Mouse (Mus musculus): Measurements from ENCODE around the gene Prr5. TPM values are rescaled to one million over a fixed set of nuclear protein-coding genes. Genes with fewer than 3 reads are reported as not detected.
A peak's percentile ranks its signal among the peaks of the same experiment; 100 is the strongest.

The Prr5 gene
- polyA plus RNA-seq, 1 experiment, result 54.6 TPM

DNA sequence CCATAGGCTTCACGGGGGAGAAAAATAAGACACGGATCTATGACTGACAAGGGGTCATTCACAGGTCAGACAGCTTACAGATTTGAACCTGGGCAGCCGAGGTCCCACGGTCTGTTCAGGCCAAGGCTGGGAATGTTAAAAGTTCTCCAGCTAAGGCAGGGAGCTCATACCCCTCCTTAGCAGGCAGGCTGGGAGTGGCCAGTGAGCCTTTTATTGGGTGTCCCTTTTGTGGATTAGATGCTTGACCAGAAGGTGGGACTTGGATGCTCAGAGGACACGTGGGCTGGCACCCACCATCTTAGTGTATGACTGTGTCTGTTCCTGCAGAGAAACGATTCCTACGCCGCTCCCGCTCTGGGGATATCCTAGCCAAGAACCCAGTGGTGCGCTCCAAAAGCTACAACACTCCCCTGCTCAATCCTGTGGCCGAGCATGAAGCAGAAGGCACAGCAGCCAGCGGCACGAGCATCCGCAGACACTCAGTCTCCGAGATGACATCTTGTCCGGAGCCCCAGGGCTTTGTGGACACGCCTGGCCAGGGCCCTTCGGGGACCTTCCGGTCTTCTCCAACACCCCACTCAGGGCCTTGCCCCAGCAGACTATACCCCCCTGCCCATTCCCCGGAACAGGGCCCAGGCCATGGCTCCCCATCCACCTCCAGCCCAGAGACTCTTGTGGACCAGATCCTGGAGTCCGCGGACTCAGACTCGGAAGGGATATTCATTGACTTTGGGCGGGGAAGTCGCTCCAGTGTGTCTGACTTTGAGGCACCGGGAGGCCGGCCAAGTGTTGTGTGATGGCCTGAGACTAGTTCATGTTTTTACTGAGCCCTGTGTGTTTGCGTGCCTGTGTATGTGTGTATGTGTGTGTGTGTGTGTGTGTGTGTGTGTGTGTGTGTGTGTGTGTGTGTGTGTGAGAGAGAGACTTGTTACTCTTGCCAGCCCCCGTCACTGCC lies 33.2 kb downstream of the Prr5 start:
- no peak for DNase-seq (ENCODE audit: low read depth in 1 of 2, low spot score in 2 of 2)
- Histone ChIP-seq H3K36me3 (ENCODE audit: control insufficient read depth, insufficient read depth, low read length) (peaks cover 18% of the 10 kb centered on the region), H3K27me3 (ENCODE audit: control insufficient read depth, insufficient read depth, low read length) (no peaks in the 10 kb centered on the region), H3K27ac (ENCODE audit: insufficient read depth, low read length) (no peak overlapping the region), H3K4me3 (ENCODE audit: extremely low read depth, insufficient read depth, insufficient read length) (no peak overlapping the region), H3K4me1 (ENCODE audit: control insufficient read depth, insufficient read depth, insufficient read length) (peaks cover 21% of the 10 kb centered on the region)
- 92% methylated on average over 29 of the region's 29 CpGs for WGBS
- TF ChIP-seq CTCF (IDR thresholded peaks at IDR 0.05; ENCODE audit: extremely low read depth, insufficient read depth, insufficient read length, insufficient replicate concordance) (no peak), POLR2A (IDR thresholded peaks at IDR 0.05; ENCODE audit: low read depth, low read length) (no peak)

DNA sequence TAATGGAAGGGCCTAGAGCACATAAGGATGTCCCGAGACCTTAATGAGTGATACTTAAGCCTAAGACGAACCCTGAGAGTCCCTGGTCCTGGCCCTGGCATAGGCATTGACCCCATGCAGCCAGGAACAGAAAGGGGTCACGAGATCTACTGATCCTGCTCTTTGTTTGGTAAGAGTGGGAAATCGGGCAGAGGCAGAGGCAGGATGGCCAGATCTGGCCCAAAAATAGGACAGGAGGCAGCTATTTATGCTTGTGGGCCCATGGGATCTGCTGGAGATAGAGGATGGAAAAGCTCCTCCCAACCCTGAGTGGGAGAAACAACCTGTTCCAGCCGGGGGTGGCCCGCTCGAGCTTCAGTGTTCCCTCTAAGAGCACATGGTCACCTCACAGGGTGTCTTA lies 34.6 kb downstream of the Prr5 start:
- Histone ChIP-seq H3K4me1 (ENCODE audit: control insufficient read depth, insufficient read depth, insufficient read length) (peaks cover 21% of the 10 kb centered on the region), H3K4me3 (ENCODE audit: extremely low read depth, insufficient read depth, insufficient read length) (no peak overlapping the region), H3K27me3 (ENCODE audit: control insufficient read depth, insufficient read depth, low read length) (no peaks in the 10 kb centered on the region), H3K36me3 (ENCODE audit: control insufficient read depth, insufficient read depth, low read length) (peaks cover 18% of the 10 kb centered on the region), H3K27ac (ENCODE audit: insufficient read depth, low read length) (peak overlapping the region; percentile 60)
- TF ChIP-seq POLR2A (IDR thresholded peaks at IDR 0.05; ENCODE audit: low read depth, low read length) (no peak), CTCF (IDR thresholded peaks at IDR 0.05; ENCODE audit: extremely low read depth, insufficient read depth, insufficient read length, insufficient replicate concordance) (no peak)
- DNase-seq (ENCODE audit: low read depth in 1 of 2, low spot score in 2 of 2), result no peak
- 87% methylated on average over 7 of the region's 7 CpGs for WGBS

DNA sequence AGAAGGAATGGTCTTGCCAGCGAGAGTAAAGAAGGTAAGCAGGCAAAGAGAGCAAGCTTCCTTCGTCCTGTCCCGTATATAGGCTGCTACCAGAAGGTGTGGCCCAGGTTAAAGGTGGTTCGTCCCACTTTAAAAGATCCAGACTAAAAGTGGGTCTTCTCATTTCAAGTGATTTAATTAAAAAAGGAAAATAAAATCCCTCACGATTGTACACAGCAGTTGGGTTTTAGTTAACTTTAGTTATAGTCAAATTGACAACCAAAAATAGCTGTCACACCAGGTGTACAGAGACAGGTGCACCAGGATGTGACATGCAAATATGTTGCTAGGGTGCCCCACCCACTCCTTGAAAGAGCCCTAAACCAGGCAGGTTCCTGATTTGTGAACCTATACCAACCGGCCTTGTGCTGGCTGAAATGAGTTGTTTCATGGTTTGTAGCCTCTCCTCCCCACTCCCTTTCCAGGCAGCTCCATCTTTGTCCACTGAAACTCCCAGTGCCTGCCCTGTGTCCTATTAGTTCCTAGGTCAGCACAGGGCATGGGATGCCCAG lies 36.0 kb downstream of the Prr5 start:
- peak overlapping the region; percentile 93 for H3K27ac ChIP-seq (ENCODE audit: insufficient read depth, low read length)
- H3K27me3 ChIP-seq (ENCODE audit: control insufficient read depth, insufficient read depth, low read length), result no peaks in the 10 kb centered on the region
- peak; percentile 58 to 70 for DNase-seq (ENCODE audit: low read depth in 1 of 2, low spot score in 2 of 2)
- H3K4me1 ChIP-seq (ENCODE audit: control insufficient read depth, insufficient read depth, insufficient read length), result peaks cover 21% of the 10 kb centered on the region
- WGBS, result 54% methylated on average over 6 of the region's 6 CpGs
- peaks cover 14% of the 10 kb centered on the region for H3K36me3 ChIP-seq (ENCODE audit: control insufficient read depth, insufficient read depth, low read length)
- no peak overlapping the region for H3K4me3 ChIP-seq (ENCODE audit: extremely low read depth, insufficient read depth, insufficient read length)
- TF ChIP-seq CTCF (IDR thresholded peaks at IDR 0.05; ENCODE audit: extremely low read depth, insufficient read depth, insufficient read length, insufficient replicate concordance), result no peak
- TF ChIP-seq POLR2A (IDR thresholded peaks at IDR 0.05; ENCODE audit: low read depth, low read length), result no peak

DNA sequence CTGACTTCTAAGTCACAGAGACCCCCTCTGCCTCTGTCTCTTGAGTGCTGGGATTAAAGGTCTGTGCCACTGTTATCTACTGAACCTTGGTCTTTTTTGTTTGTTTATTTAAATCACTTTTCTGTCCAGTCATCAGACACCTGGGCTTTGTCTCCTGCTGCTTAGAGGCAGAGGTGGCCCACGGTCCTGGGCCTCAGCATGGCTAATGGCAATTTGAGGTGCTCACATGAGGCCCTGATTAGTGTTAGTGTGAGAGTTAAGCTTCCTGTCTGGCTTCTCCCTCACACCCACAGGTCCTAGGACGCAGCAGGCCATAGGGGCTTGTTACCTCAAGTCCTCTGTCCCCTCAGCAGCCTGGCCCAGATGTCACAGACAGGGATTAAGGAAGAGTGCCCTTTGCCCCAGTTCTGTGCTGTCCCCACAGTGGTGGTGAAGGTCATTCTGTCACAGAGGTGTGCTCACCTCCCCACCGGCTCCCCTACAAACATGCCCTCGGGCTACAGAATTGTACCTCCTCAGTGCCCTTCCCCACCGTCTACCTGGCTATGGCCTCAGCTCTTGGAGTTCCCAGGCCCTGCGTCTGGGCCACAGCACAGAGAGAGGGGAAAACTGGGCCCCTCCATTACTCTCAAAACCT lies 37.7 kb downstream of the Prr5 start:
- H3K27me3 ChIP-seq (ENCODE audit: control insufficient read depth, insufficient read depth, low read length), result no peaks in the 10 kb centered on the region
- 87% methylated on average over 6 of the region's 6 CpGs for WGBS
- H3K27ac ChIP-seq (ENCODE audit: insufficient read depth, low read length), result no peak overlapping the region
- DNase-seq (ENCODE audit: low read depth in 1 of 2, low spot score in 2 of 2), result no peak
- H3K36me3 ChIP-seq (ENCODE audit: control insufficient read depth, insufficient read depth, low read length), result peaks cover 10% of the 10 kb centered on the region
- TF ChIP-seq CTCF (IDR thresholded peaks at IDR 0.05; ENCODE audit: extremely low read depth, insufficient read depth, insufficient read length, insufficient replicate concordance), result no peak
- H3K4me1 ChIP-seq (ENCODE audit: control insufficient read depth, insufficient read depth, insufficient read length), result peaks cover 21% of the 10 kb centered on the region
- H3K4me3 ChIP-seq (ENCODE audit: extremely low read depth, insufficient read depth, insufficient read length), result no peak overlapping the region

DNA sequence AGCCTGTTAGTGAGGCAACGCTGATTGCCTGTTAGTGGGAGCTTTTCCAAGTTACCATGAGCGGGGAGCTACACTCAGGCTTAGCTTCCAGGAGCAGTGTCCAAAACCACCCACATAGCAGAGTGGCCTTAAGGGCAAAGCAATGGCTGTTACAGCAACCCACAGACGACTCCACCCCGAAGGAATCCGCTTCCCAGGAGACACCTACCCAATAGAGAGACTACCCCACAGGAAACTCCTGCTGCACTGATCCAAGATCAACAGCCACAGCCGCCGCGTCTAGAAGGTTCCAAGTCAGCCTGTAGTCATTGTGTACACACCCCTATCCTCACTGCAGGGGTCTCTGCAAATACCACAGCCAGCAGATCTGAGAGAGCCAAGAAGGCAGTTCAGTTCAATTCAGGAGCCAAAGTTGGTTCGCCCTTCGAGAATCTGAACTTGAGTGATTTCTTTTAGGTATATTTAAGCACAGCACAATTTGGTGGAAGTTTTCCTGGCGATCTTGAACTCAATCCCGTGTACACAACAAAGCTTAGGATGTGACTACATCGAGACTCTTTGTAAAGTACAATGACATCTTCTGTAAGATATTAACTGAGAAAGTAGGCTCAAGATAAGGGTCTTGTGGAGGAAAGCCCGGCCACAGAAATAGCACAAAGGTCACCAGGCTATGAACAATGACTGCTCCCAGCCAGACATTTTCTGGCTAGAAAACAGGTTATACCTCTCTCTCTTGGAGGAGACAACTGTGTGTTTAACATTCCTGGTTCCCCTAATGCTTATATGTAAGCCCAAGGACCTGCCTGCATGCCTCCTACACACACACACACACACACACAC lies 43.4 kb downstream of the Prr5 start:
- Histone ChIP-seq H3K27ac (ENCODE audit: insufficient read depth, low read length) (no peak overlapping the region), H3K4me1 (ENCODE audit: control insufficient read depth, insufficient read depth, insufficient read length) (no peaks in the 10 kb centered on the region), H3K4me3 (ENCODE audit: extremely low read depth, insufficient read depth, insufficient read length) (no peak overlapping the region), H3K27me3 (ENCODE audit: control insufficient read depth, insufficient read depth, low read length) (peaks cover 1% of the 10 kb centered on the region; the same call in 1 of the 2 replicates), H3K36me3 (ENCODE audit: control insufficient read depth, insufficient read depth, low read length) (no peaks in the 10 kb centered on the region)
- no peak for DNase-seq (ENCODE audit: low read depth in 1 of 2, low spot score in 2 of 2)
- 84% methylated on average over 14 of the region's 14 CpGs for WGBS
- TF ChIP-seq CTCF (IDR thresholded peaks at IDR 0.05; ENCODE audit: extremely low read depth, insufficient read depth, insufficient read length, insufficient replicate concordance), result no peak
- TF ChIP-seq POLR2A (IDR thresholded peaks at IDR 0.05; ENCODE audit: low read depth, low read length), result no peak

DNA sequence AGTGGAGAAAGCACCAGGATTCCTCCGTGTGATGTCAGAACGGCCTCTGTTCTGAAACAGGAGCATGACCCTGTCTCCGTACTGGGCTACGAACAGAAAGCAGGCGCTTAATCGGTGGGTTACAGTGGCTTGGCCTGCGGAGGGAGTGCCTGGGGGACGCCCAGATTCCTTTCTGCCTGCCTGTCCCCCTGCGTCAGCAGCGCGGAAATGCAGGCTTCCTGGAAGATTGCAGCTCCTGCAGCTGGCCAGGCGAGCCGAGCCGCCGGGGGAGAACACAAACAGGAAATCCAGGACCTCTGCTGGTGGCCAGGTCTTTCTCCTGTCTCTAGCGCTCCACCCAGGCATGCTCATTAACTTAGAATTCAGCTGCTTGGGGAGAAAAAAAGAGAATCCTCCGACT lies 45.3 kb downstream of the Prr5 start:
- DNase-seq (ENCODE audit: low read depth in 1 of 2, low spot score in 2 of 2), result peak in 1 of 2 experiments; percentile 47
- Histone ChIP-seq H3K27me3 (ENCODE audit: control insufficient read depth, insufficient read depth, low read length) (peaks cover 1% of the 10 kb centered on the region; the same call in 1 of the 2 replicates), H3K36me3 (ENCODE audit: control insufficient read depth, insufficient read depth, low read length) (no peaks in the 10 kb centered on the region), H3K4me1 (ENCODE audit: control insufficient read depth, insufficient read depth, insufficient read length) (peaks cover 3% of the 10 kb centered on the region; the same call in 1 of the 2 replicates), H3K4me3 (ENCODE audit: extremely low read depth, insufficient read depth, insufficient read length) (peak overlapping the region; percentile 6), H3K27ac (ENCODE audit: insufficient read depth, low read length) (no peak overlapping the region)
- TF ChIP-seq CTCF (IDR thresholded peaks at IDR 0.05; ENCODE audit: extremely low read depth, insufficient read depth, insufficient read length, insufficient replicate concordance) (no peak), POLR2A (IDR thresholded peaks at IDR 0.05; ENCODE audit: low read depth, low read length) (no peak)
- WGBS, result 1% methylated on average over 17 of the region's 17 CpGs
